Mouse (Mus musculus): ENCODE results near the gene Mrps34.

The Mrps34 gene

DNA sequence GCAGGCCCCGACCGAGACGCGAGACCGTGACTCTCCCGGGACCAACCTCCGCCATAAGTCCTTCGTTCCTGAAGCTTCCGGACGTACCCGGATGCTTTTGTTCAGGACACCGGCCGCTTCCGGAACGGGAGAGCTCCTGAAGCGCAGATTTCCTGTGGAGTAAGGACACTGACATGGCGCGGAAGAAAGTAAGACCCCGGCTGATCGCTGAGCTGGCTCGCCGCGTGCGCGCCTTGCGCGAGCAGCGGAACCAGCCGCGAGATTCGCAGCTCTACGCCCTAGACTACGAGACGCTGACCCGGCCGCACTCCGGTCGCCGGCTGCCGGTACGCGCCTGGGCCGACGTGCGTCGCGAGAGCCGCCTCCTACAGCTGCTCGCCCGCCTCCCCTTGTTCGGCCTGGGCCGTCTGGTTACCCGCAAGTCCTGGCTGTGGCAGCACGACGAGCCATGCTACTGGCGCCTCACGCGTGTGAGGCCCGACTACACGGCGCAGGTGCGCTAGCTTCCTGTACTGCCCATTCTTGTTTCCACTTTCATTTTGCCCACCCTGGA lies at the start of gene Mrps34, which contains the start of gene Eme2:
Gene Mrps34, plus strand, starts transcription at position 122 of the 553 bp plus-strand sequence.
Gene Eme2, minus strand, starts transcription at position 93 of the 553 bp plus-strand sequence.
- peak; percentile 79 for DNase-seq

- DNase-seq, result no peak
Measured at GRCm38 (mm10) chr17:24847386-24847785, 47.5 kb upstream of the Mrps34 start.

DNA sequence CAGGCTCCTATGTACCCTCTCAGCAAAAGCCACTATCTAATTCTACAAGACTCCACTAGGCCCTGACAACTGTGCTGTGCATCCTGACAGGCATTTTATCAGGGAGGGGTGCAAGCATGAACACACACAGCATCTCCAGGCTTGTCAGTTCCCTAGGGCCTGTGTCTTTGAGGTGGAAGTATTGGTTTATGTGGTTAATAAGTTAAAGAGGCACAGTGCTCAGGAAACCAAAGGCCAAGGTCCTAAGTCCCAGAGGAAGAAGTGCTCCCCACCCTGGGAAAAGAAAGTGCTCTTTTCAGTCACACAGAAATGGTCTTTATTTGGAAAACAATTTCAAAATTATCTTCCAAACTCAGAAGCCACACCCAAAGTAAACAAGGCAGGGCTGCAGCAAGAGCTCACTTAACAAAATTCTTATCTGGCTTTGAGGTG lies 46.3 kb upstream of the Mrps34 start:
- DNase-seq, result no peak

DNA sequence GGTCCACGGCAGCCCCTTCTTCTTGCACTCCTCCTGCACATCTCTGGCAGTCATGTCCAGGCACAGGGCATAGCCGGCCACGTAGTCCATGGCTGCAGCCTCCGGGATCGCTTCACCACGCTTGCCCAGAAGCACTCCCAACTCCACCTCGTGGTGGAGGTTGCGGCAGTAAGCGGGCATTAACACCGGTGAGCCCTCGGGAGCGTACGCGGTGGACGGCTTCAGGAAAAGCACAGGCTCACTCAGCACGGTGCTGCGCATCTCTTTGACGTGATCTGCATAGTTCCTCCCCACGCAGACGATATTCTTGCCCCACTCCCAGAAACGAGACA lies 45.2 kb upstream of the Mrps34 start:
- no peak for DNase-seq

- peak; percentile 87 for DNase-seq
Measured at GRCm38 (mm10) chr17:24850065-24850772, 44.7 kb upstream of the Mrps34 start, which contains the start of gene Fahd1. Gene Fahd1, minus strand, starts transcription at chr17:24850364.

- no peak for DNase-seq
Measured at GRCm38 (mm10) chr17:24850773-24851127, 44.2 kb upstream of the Mrps34 start.

GRCm38 (mm10) chr17:24851381-24852125 lies 43.4 kb upstream of the Mrps34 start:
- DNase-seq, result no peak

GRCm38 (mm10) chr17:24855838-24856464 lies 39.0 kb upstream of the Mrps34 start:
- DNase-seq, result no peak

DNA sequence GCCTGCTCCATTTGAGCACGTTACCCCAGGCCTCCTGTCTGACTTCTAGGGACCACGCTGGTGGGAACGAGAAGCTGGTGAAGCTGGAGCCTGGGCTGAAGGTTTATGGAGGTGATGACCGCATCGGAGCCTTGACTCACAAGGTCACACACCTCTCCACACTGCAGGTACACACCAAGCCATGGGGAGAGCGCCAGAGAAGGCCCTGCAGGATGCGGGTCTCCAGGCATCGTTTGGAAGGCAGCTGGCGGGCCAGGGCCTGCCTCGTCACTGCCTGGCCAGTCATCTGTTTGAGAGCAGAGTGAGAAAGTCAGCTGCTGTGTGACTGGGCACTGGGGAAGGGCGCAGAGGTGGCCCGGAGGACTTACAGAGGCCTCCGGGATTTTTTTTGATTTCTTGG lies 38.3 kb upstream of the Mrps34 start:
- no peak for DNase-seq

GRCm38 (mm10) chr17:24857831-24858470 lies 37.0 kb upstream of the Mrps34 start:
- DNase-seq, result no peak

- DNase-seq, result no peak
Measured at GRCm38 (mm10) chr17:24858967-24859366, 35.9 kb upstream of the Mrps34 start.

GRCm38 (mm10) chr17:24860076-24860475 lies 34.8 kb upstream of the Mrps34 start:
- DNase-seq, result no peak

DNA sequence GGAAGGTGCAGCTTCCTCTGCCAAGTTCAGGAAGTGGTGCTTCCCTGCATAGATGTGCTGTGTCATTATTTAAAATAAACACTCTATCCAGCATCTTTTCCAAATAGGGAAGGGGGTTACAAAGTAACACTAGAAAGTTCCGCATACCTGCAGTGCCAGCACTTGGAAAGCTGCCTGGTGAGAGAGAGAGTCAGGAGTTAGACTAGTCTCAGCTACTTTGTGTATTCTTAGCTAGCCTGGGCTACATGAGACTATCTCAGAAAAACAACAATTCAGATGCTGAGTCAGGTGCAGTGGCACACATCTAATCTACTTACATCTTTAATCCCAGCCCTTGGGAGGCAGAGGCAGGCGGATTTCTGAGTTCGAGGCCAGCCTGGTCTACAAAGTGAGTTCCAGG lies 33.1 kb upstream of the Mrps34 start:
- DNase-seq, result no peak

- no peak for DNase-seq
Measured at GRCm38 (mm10) chr17:24865776-24866175, 29.1 kb upstream of the Mrps34 start, which contains the start of gene Igfals. Gene Igfals, plus strand, starts transcription at chr17:24865997.

- no peak for DNase-seq
Measured at GRCm38 (mm10) chr17:24867914-24868313, 27.0 kb upstream of the Mrps34 start.

DNA sequence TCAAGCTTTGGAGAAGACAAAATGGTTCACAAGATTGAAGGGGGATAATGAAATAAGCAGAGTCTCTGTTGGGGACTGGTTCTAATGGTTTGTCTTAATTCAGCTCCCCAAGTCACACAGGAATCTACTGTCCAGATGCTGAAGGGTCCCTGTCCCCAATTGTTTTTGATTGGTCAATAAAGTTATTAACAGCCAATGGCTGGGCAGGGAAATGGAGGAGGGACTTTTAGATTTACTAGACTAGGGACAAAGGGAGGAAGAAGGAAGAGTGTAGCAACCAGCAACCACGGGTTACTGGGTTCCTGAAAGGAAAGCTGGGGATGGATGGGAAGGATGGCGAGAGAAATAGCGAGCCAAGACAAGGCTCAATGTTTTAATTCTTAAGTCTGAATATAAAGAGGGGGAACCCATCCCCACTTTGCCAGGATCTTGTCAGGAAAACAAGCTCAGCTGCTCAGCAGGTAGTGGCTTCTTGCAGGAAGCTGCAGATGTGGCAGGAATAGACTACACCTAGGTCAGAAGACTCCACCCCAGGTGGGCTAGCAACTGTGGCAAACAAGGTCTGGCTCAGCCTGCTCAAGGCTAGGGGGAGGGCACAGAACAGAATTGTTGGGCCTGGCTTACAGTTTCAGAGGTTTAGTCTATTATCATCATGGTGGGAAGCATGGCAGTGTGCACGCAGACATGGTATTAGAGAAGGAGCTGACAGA lies 21.1 kb upstream of the Mrps34 start:
- DNase-seq, result no peak

DNA sequence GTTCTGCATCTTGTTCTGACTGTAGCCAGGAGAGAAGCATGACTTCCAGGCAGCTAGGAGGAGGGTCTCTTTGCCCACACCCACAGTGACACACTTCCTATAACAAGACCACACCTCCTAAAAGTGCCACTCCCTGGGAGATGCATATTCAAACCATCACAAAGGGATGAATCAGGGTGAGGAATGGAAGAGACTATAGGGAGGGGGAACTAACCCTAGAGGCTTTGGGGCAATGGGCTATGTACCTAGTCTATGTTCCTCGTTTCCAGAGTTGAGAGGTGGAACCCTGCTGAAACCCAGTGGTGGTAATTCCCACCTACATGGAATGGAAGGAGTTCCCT lies 20.5 kb upstream of the Mrps34 start:
- DNase-seq, result no peak

- no peak for DNase-seq
Measured at GRCm38 (mm10) chr17:24874989-24875388, 19.9 kb upstream of the Mrps34 start.

- DNase-seq, result no peak
Measured at GRCm38 (mm10) chr17:24877336-24878116, 17.4 kb upstream of the Mrps34 start.

- no peak for DNase-seq
Measured at GRCm38 (mm10) chr17:24878117-24878397, 16.9 kb upstream of the Mrps34 start.

DNA sequence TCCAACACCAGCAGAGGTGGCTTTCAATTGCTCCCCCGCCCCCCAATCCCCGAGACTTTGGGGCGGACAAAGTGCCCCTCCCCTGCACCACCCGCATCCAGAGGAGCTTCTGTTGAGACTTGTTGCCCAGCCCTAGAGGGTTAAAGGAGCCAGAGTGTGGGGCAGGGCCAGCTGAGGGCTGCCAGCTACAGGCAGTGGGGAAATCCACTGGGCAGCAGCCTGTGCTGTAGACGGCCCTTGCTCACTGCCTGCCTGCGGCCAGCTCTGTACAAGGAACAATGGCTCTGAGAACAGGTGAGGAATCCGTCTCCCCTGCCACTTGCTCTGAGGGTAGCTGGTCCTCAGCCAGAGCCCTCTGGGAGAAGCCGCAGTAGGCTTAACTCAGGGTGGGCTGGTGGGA lies 16.4 kb upstream of the Mrps34 start:
- DNase-seq, result no peak

All from right cerebral cortex, postnatal 4 days (tissue).